In the genomic region with DNA sequence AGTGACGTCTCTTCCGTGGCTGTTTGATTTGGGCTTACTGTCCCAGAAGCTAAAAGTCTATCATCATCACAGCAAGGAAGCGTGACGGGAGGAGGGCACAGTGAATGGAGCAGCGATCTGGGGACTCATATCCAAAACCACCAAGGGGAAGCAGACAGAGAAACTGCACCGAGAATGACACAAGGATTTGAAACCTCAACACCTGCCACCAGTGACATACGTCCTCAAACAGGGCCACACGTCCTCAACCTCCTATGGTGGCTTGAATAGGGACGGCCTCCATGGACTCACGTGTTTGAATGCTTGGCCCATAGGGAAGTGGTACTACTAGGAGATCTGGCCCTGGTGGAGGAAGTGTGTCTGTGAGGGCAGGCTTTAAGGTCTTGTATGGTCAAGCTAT, we compare ENCODE assay signal across 26 mouse cellular contexts. TPM values are rescaled to one million over a fixed set of nuclear protein-coding genes. Genes with fewer than 3 reads are reported as not detected.
"Had no signal": no experiment of that assay in that cellular context is flagged by ENCODE, and none has a peak within 500 bp of the region (broad histone marks: within the 10 kb centered on the region; RNA-seq: fewer than 3 reads in every experiment).

No protein-coding gene starts in this region.

- H3K27me3 ChIP-seq: heart, embryonic 12.5 days; hindbrain, embryonic 13.5 days; hindbrain, embryonic 15.5 days; kidney, embryonic 15.5 days; limb, embryonic 12.5 days had no signal

- DNase-seq: gastrocnemius, adult 2 months; gastrocnemius, postnatal 10 days; gastrocnemius, postnatal 25 days; heart, adult 18-20 months; heart, postnatal 10 days; heart, postnatal 36 days; kidney, adult 11 months; kidney, adult 2 months; kidney, adult 9 months; kidney, postnatal 14 days; kidney, postnatal 36 days; liver had no signal

- H3K9me3 ChIP-seq: heart, embryonic 10.5 days; heart, embryonic 12.5 days; hindbrain, embryonic 13.5 days; hindbrain, embryonic 15.5 days; kidney, embryonic 15.5 days; limb, embryonic 10.5 days; limb, embryonic 12.5 days had no signal

- H3K4me3 ChIP-seq: gastrocnemius, adult 2 months; heart, embryonic 10.5 days; heart, embryonic 12.5 days; hindbrain, embryonic 13.5 days; hindbrain, embryonic 15.5 days; kidney, embryonic 15.5 days; layer of hippocampus, adult 2 months; left cerebral cortex, adult 2 months; limb, embryonic 10.5 days; limb, embryonic 12.5 days had no signal

- H3K4me1 ChIP-seq: heart, embryonic 12.5 days; hindbrain, embryonic 13.5 days; hindbrain, embryonic 15.5 days; limb, embryonic 10.5 days; limb, embryonic 12.5 days had no signal

- H3K27ac ChIP-seq: gastrocnemius, adult 2 months; heart, embryonic 10.5 days; hindbrain, embryonic 13.5 days; hindbrain, embryonic 15.5 days; hindbrain, postnatal 0 days; kidney, embryonic 15.5 days; kidney, postnatal 0 days; layer of hippocampus, adult 2 months; left cerebral cortex, adult 2 months; limb, embryonic 10.5 days; limb, embryonic 12.5 days had no signal

- H3K9ac ChIP-seq: heart, embryonic 12.5 days; hindbrain, embryonic 13.5 days; hindbrain, embryonic 15.5 days; kidney, embryonic 15.5 days; limb, embryonic 12.5 days had no signal

- ATAC-seq: hindbrain, postnatal 0 days; intestine, embryonic 16.5 days had no signal

- H3K4me2 ChIP-seq: heart, embryonic 12.5 days; hindbrain, embryonic 13.5 days; hindbrain, embryonic 15.5 days; kidney, embryonic 15.5 days; limb, embryonic 12.5 days; liver, embryonic 11.5 days had no signal

- H3K36me3 ChIP-seq: heart, embryonic 10.5 days; heart, embryonic 12.5 days; hindbrain, embryonic 13.5 days; hindbrain, embryonic 15.5 days; kidney, embryonic 15.5 days; limb, embryonic 10.5 days; limb, embryonic 12.5 days had no signal

RNA-seq across cellular contexts. Expression of a gene that starts 38.5 kb away (rescaled TPM):
- total RNA-seq: hematopoietic stem cell, adult 5-6 weeks had no signal
